Comparison of ENCODE assay signal across 8 mouse cellular contexts in genomic region chr5:96209916-96210583, GRCm38 (mm10). TPM values are rescaled to one million over a fixed set of nuclear protein-coding genes. Genes with fewer than 3 reads are reported as not detected.
DNase-seq lines count a peak whose midpoint lies in the region; ATAC-seq lines count a peak whose summit lies in the region.

No protein-coding gene starts in this region.

- no peaks in the 10 kb centered on the region for H3K9me3 ChIP-seq in intestine, embryonic 14.5 days (ENCODE audit: control insufficient read depth, low read length)

- H3K9ac ChIP-seq in intestine, embryonic 14.5 days (ENCODE audit: low read length) = peak overlapping the region; percentile 78

- intact Hi-C loops in left cerebral cortex, postnatal 14 days (cut with DNase I) = loop anchor here (2.0 kb wide), 1 partner anchor 47 kb away; no protein-coding TSS in a partner anchor

- peak; percentile 96 for ATAC-seq in intestine, embryonic 14.5 days (replicated peaks; ENCODE audit: low FRiP score, low TSS enrichment, low read depth)

- peak overlapping the region; percentile 80 for H3K4me2 ChIP-seq in intestine, embryonic 14.5 days (ENCODE audit: low read length)

- peak overlapping the region; percentile 99 for H3K4me3 ChIP-seq in intestine, embryonic 14.5 days (ENCODE audit: low read depth, low read length)

- peaks cover 9% of the 10 kb centered on the region; the same call in 1 of the 2 replicates for H3K4me1 ChIP-seq in intestine, embryonic 14.5 days (replicated peaks; ENCODE audit: control insufficient read depth, insufficient read depth, low read length)

- under 1% methylated on average over 35 of the region's 35 CpGs for WGBS in intestine, embryonic 14.5 days

- H3K27ac ChIP-seq in intestine, embryonic 14.5 days (ENCODE audit: low read depth) = peak overlapping the region; percentile 76

- DNase-seq in adrenal gland, adult 18-20 months (ENCODE audit: low spot score in 2 of 2) = peak; percentile 88
- DNase-seq in embryo, embryonic 11 days = peak; percentile 93
- DNase-seq in gastrocnemius, postnatal 25 days = peak; percentile 91
- peak; percentile 97 for DNase-seq in intestine, embryonic 14.5 days (ENCODE audit: low spot score)
- peak; percentile 92 to 93 for DNase-seq in left cerebral cortex, postnatal 14 days (ENCODE audit: low spot score in 2 of 2)
- peak; percentile 95 for DNase-seq in mesoderm, embryonic 11.5 days (ENCODE audit: low read depth, low spot score)
- DNase-seq in right cerebral cortex, postnatal 36 days (ENCODE audit: low spot score in 2 of 2) = peak; percentile 83 to 84
- peak; percentile 93 for DNase-seq in yolk sac, embryonic 10.5 days (ENCODE audit: low spot score)

- H3K36me3 ChIP-seq in intestine, embryonic 14.5 days (ENCODE audit: control insufficient read depth, insufficient read depth, low read length) = peaks cover 14% of the 10 kb centered on the region

- H3K27me3 ChIP-seq in intestine, embryonic 14.5 days (replicated peaks; ENCODE audit: control insufficient read depth, insufficient read depth, low read length) = no peaks in the 10 kb centered on the region

RNA-seq across cellular contexts. Expression of gene Mrpl1, which starts 0.8 kb away (rescaled TPM):
- total RNA-seq in adrenal gland, adult 18-20 months (2021) = 10 to 100 TPM; 19.6 to 20.2 TPM
- total RNA-seq in gastrocnemius, postnatal 25 days (2021) = 10 to 100 TPM; 23.6 to 27.4 TPM
- polyA plus RNA-seq in intestine, embryonic 14.5 days (2014; fragmentation: Nextera tagmentation; extraction: Ambion mirVana) = 23.6 and 26.0 TPM in 2 replicates
- 10 to 100 TPM; 12.9 to 14.5 TPM for total RNA-seq in left cerebral cortex, postnatal 14 days (2021)

RNA-seq across cellular contexts. Expression of gene Cnot6l, which starts 46.1 kb away (rescaled TPM):
- 10 to 100 TPM; 48.7 to 84.9 TPM for total RNA-seq in adrenal gland, adult 18-20 months (2021)
- total RNA-seq in gastrocnemius, postnatal 25 days (2021) = 10 to 100 TPM; 30.9 to 32.8 TPM
- polyA plus RNA-seq in intestine, embryonic 14.5 days (2014; fragmentation: Nextera tagmentation; extraction: Ambion mirVana) = 22.3 and 25.2 TPM in 2 replicates
- 10 to 100 TPM; 67.1 to 69.6 TPM for total RNA-seq in left cerebral cortex, postnatal 14 days (2021)

Comparison
In these comparisons a context has a peak if more than half of its experiments do, and no peak if none do; other contexts are left out.
1. Peak in every context shown above with its lines: DNase-seq, ATAC-seq, H3K4me3 ChIP-seq and H3K27ac ChIP-seq.